Mouse (Mus musculus) liver, embryonic 15.5 days (tissue): ENCODE data around the gene Taar6. TPM values are rescaled to one million over a fixed set of nuclear protein-coding genes. Genes with fewer than 3 reads are reported as not detected.

Source experiments
- ATAC-seq: fragments of 200-750 bp; cut with Nextera tagmentation; 2 replicates; pipeline ENCODE4 v1.8.0; 2017; ENCODE audit warnings: moderate number of reproducible peaks, mild to moderate bottlenecking, moderate library complexity; ENCODE audit not compliant: insufficient read depth
- H3K27ac ChIP-seq: fragments of 300-500 bp; sonication (generic); replicated peaks from 2 replicates; pipeline ENCODE4 v1.5.1; 2015; ENCODE audit warnings: mild to moderate bottlenecking, inconsistent platforms
- H3K27me3 ChIP-seq: fragments of 300-500 bp; sonication (generic); 2 replicates; pipeline ENCODE4 v1.6.1; 2015; ENCODE audit warnings: mild to moderate bottlenecking, inconsistent platforms
- H3K36me3 ChIP-seq: fragments of 300-500 bp; sonication (generic); replicated peaks from 2 replicates; pipeline ENCODE4 v1.6.1; 2015; ENCODE audit warnings: moderate library complexity, mild to moderate bottlenecking, inconsistent platforms
- H3K4me1 ChIP-seq: fragments of 300-500 bp; sonication (generic); replicated peaks from 2 replicates; pipeline ENCODE4 v1.6.1; 2015; ENCODE audit warnings: inconsistent platforms
- H3K4me2 ChIP-seq: fragments of 300-500 bp; sonication (generic); 2 replicates; pipeline ENCODE4 v1.6.1; 2015; ENCODE audit warnings: moderate library complexity, mild to moderate bottlenecking, inconsistent platforms
- H3K4me3 ChIP-seq: fragments of 300-500 bp; sonication (generic); replicated peaks from 2 replicates; pipeline ENCODE4 v1.5.1; 2015; ENCODE audit warnings: mild to moderate bottlenecking, inconsistent platforms
- H3K9ac ChIP-seq: fragments of 300-500 bp; sonication (generic); 2 replicates; pipeline ENCODE4 v1.6.1; 2015; ENCODE audit warnings: moderate library complexity, mild to moderate bottlenecking, inconsistent platforms
- H3K9me3 ChIP-seq: fragments of 300-500 bp; sonication (generic); replicated peaks from 2 replicates; pipeline ENCODE4 v1.6.1; 2016; ENCODE audit warnings: inconsistent platforms
- WGBS: fragments of 180-500 bp; shearing (Covaris S2); methylation state at CpG from one replicate; pipeline ENCODE4 v1.1.7; 2015; ENCODE audit warnings: mixed read lengths; ENCODE audit not compliant: insufficient replicate concordance; 5-methylcytosine and 5-hydroxymethylcytosine counted together
- polyA plus RNA-seq: library from polyadenylated mRNA; unstranded; fragments of >200 nt; fragmentation: Nextera tagmentation; extraction: Ambion mirVana; gene quantifications from 2 replicates; pipeline ENCODE4 v1.2.1, GENCODE M21; 2015

Taar6 gene
- not detected in 2 replicates for polyA plus RNA-seq

DNA sequence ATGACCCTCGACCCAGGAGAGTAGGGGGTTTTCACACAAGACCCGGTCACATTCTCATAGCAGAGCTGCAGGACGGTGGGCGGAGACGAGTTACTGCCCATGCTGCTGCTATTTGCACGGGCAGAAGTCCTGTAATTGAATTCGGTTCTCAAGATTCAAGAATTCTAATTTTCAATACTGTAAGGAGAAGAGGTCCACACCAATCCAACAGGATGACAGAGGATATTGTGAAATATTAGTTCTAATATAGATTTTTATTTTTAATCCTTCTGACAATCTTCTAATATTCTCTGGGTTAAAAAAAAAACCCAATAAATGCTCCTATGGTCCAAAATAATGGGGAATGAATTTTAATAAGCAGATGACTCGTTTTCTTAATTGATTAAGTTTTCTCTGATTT is at the start of gene Taar6:
Gene Taar6, minus strand, starts transcription at position 101 of the 400 bp plus-strand sequence.
- H3K4me2 ChIP-seq = no peak within 1 kb of the TSS
- no peaks in the 10 kb centered on the region for H3K27me3 ChIP-seq
- 59% methylated on average over 8 of the region's 8 CpGs for WGBS
- no peaks in the 10 kb centered on the region for H3K9me3 ChIP-seq
- H3K4me3 ChIP-seq = no peak within 1 kb of the TSS
- ATAC-seq = no peak
- no peak within 1 kb of the TSS for H3K9ac ChIP-seq
- no peaks in the 10 kb centered on the region for H3K36me3 ChIP-seq
- H3K4me1 ChIP-seq = no peaks in the 10 kb centered on the region
- no peak within 1 kb of the TSS for H3K27ac ChIP-seq

DNA sequence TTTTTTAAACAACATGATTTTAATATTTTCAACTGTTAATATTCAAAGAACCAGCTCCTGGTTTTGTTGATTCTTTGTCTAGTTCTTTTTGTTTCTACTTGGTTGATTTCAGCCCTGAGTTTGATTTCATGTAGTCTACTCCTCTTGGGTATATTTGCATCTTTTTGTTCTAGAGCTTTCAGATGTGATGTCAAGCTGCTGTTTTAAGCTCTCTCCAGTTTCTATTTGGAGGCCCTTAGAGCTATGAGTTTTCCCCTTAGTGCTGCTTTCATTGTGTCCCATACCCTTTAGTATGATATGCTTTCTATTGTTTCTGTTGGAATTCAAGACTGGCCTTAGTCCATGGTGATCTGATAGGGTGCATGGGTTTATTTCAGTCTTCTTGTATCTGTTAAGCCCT is 45.9 kb upstream of the Taar6 start:
- Histone ChIP-seq H3K9ac (no peak overlapping the region), H3K4me3 (no peak overlapping the region), H3K36me3 (no peaks in the 10 kb centered on the region), H3K27me3 (no peaks in the 10 kb centered on the region), H3K9me3 (no peaks in the 10 kb centered on the region), H3K4me2 (no peak overlapping the region), H3K4me1 (no peaks in the 10 kb centered on the region), H3K27ac (no peak overlapping the region)
- ATAC-seq = no peak

DNA sequence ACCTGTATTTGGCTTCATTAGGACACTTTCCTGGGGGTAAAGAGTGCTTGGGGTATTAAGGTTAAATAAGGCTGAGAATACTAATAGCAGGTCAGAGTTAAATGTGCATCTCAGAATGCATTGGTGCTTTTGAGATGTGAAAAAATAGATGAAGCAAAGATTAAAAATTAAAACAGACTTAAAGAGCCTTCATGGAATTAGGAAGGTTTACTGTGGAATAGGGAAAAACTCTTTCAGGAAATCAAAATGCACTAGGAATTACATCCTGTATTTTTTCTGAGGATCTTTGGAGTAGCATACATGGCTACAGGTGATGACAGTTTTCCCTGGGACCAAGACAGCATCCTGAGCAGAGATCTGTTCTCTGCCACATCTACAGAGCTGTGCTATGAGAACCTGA is 41.5 kb upstream of the Taar6 start, which contains the start of gene Taar7d:
Gene Taar7d, plus strand, starts transcription at position 301 of the 400 bp plus-strand sequence.
- no peak within 1 kb of the TSS for H3K27ac ChIP-seq
- no peaks in the 10 kb centered on the region for H3K27me3 ChIP-seq
- H3K9me3 ChIP-seq = no peaks in the 10 kb centered on the region
- H3K4me1 ChIP-seq = no peaks in the 10 kb centered on the region
- no peak within 1 kb of the TSS for H3K4me3 ChIP-seq
- H3K9ac ChIP-seq = no peak within 1 kb of the TSS
- ATAC-seq = no peak
- H3K36me3 ChIP-seq = no peaks in the 10 kb centered on the region
- no peak within 1 kb of the TSS for H3K4me2 ChIP-seq

DNA sequence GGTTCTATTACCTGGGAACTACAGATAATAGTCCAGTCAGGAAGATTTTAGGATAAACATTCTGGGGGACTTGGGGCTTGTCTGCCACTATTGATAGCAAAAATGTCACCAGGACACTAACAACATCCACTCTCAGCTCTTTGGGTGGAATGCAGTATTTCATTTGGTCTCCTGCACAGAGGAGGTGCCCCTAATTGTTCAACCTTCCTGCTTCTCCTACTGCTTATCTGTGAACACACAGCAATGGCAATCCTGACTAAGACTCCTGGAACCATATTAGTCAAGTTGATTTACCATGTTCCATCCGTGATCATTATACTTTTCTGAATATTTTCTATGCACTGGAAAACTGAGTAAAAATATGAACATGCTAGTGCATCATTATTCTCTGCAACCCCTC is 22.7 kb upstream of the Taar6 start:
- 36% methylated on average over 1 of the region's 1 CpGs for WGBS
- Histone ChIP-seq H3K36me3 (no peaks in the 10 kb centered on the region), H3K4me3 (no peak overlapping the region), H3K27ac (no peak overlapping the region), H3K4me2 (no peak overlapping the region), H3K27me3 (no peaks in the 10 kb centered on the region), H3K9ac (no peak overlapping the region), H3K9me3 (no peaks in the 10 kb centered on the region), H3K4me1 (peaks cover 20% of the 10 kb centered on the region)
- 0 out of 2 replicates have a peak, but pooled peaks have one; percentile 31 for ATAC-seq

DNA sequence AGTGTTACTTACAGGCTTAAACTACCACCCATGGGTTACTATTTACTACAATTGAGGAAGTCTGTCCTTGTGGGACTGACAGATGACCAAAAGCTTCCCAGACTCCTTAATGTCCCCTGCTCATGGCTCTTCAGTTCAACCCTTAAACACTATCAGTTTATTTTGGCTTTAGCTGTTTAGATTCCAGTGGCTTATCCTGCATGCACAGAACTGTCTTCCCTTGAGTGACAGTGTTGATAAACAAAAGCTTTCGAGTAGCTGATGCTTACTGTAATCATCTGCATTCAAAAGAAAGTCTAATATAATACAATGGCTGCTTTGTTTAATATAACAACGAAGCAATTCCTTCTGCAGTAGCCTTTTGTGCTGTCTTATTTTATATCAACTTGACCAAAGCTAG is 21.6 kb upstream of the Taar6 start:
- Histone ChIP-seq H3K4me1 (peaks cover 20% of the 10 kb centered on the region), H3K27me3 (no peaks in the 10 kb centered on the region), H3K4me2 (no peak overlapping the region), H3K9ac (no peak overlapping the region), H3K4me3 (no peak overlapping the region), H3K36me3 (no peaks in the 10 kb centered on the region), H3K27ac (no peak overlapping the region), H3K9me3 (no peaks in the 10 kb centered on the region)
- peak; percentile 75 for ATAC-seq
- WGBS = 17% methylated on average over 2 of the region's 2 CpGs

DNA sequence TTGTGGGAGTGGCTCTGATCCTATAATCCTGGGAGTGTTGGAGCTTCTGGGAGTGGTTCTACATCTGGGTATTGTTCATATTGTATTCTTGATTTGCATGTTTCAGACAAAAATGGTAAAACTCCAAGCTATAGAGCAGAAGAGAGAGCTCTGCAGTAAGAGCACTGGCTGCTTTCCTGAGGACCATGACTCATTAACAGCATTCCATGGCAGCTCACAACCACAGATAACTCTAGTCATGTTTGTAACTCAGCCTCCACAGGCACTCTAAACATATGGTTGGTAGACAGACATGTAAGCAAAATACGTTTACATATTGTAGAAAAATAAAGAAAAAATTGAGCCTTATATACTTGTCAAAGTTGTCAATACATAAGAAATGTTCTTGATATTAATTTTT is 21.0 kb upstream of the Taar6 start:
- WGBS = 31% methylated on average over 1 of the region's 1 CpGs

DNA sequence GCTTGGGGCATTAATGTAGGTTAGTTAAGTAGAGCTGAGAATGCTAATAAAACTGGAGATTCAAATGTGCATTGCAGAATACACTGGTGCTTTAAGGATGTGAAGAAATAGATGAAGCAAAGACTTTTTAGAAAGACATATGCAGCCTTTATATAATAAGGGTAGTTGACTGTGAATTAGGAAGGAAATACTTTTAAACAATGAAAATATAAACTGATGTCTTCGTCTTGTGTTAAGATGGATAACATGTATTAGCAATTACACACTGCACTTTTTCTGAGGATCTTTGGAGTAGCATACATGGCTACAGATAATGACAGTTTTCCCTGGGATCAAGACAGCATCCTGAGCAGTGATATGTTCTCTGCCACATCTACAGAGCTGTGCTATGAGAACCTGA is 14.2 kb upstream of the Taar6 start, which contains the start of gene Taar7b:
Gene Taar7b, plus strand, starts transcription at position 301 of the 400 bp plus-strand sequence.
- no peak for ATAC-seq
- Histone ChIP-seq H3K9me3 (no peaks in the 10 kb centered on the region), H3K4me3 (no peak within 1 kb of the TSS), H3K36me3 (no peaks in the 10 kb centered on the region), H3K27me3 (no peaks in the 10 kb centered on the region), H3K4me2 (no peak within 1 kb of the TSS), H3K27ac (no peak within 1 kb of the TSS), H3K9ac (no peak within 1 kb of the TSS), H3K4me1 (no peaks in the 10 kb centered on the region)
- 67% methylated on average over 1 of the region's 1 CpGs for WGBS

More for the DNA sequence above, 21.0 kb upstream of the Taar6 start:
- Histone ChIP-seq H3K9ac (no peak overlapping the region), H3K9me3 (no peaks in the 10 kb centered on the region), H3K4me1 (peaks cover 20% of the 10 kb centered on the region), H3K27me3 (no peaks in the 10 kb centered on the region), H3K36me3 (no peaks in the 10 kb centered on the region), H3K4me3 (no peak overlapping the region), H3K4me2 (no peak overlapping the region), H3K27ac (no peak overlapping the region)
- no peak for ATAC-seq

DNA sequence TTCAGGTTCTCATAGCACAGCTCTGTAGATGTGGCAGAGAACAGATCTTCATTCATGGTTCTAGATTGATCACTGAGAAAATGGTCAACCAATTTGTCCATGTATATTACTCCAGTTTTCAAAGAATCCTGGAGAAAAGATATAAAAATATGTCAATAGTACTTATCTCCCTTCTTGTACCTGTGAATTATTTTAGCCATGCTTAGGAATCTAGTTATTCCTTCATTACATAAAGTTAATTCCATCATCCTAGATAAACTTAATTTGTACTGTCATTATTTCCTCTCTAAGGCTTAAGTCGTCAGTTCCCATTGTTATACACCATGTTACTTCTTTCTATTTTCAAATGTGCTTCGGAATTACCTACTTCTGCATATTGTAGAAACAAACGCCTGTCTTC is 7.9 kb upstream of the Taar6 start, which contains the start of gene Taar7a:
Gene Taar7a, minus strand, starts transcription at position 101 of the 400 bp plus-strand sequence.
- Histone ChIP-seq H3K9me3 (no peaks in the 10 kb centered on the region), H3K36me3 (no peaks in the 10 kb centered on the region), H3K27me3 (no peaks in the 10 kb centered on the region), H3K27ac (no peak within 1 kb of the TSS), H3K4me2 (no peak within 1 kb of the TSS), H3K4me1 (no peaks in the 10 kb centered on the region), H3K9ac (no peak within 1 kb of the TSS), H3K4me3 (no peak within 1 kb of the TSS)
- WGBS = 65% methylated on average over 3 of the region's 3 CpGs
- no peak for ATAC-seq

DNA sequence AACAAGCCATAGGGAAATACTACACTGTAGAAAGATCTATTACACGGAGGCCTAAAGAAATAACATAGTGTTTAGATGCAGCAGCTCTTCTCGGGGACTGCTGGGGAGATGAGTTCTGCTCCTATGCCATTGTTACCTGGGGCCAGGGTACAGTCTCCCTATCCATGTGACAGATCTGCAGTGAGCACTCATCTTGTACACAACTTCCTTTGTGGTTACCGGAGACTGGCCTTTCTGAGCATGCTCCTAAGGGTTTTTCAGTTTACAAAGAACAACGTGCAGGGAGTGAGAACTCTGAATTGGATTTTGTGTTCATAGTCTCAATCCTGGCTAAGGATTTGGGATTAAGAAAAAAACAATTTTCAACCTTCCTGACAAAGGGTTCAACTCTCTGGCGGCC is 973 bp upstream of the Taar6 start:
- Histone ChIP-seq H3K27ac (no peak overlapping the region), H3K9ac (no peak overlapping the region), H3K4me3 (no peak overlapping the region), H3K4me2 (no peak overlapping the region), H3K9me3 (no peaks in the 10 kb centered on the region), H3K4me1 (no peaks in the 10 kb centered on the region), H3K36me3 (no peaks in the 10 kb centered on the region), H3K27me3 (no peaks in the 10 kb centered on the region)
- no peak for ATAC-seq
- WGBS = 36% methylated on average over 5 of the region's 5 CpGs

DNA sequence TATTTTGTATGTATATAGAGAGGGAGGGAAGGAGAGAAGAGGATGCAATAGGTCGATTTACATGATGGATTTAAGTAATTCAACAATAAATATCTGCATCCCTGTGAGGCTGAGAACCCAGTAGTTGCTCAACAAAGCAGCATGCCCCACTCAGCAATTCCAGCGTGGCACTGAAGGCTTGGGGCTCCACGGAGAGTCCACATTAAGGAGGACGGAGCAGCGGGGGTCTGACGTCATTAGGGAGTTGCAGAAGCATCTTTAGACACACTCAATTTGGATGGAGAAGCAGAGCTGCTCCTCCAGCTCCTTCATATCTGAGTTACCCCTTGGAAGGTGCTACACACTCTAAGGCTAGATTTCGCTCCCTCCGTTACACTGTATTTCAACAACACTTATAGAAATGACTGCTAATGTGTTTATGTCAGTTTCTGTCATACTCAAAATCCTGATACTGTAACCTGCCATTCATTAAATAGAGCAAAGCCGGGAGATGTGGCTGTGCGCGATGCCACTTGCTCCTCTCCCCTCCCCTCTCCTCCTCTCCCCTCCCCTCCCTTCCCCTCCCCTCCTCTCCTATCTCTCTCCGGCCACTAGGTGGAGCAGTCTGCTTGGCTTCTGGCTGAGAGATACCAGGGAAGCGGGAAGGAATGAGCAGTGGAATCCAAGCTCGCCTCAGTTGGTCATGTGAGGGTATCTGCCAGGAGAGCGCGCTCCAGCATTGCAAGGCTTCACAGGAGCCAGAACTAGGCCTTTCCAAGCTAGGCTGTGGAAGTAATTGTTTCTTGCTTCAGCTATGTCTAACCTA is 6.3 kb downstream of the Taar6 start:
- Histone ChIP-seq H3K9ac (no peak overlapping the region), H3K9me3 (no peaks in the 10 kb centered on the region), H3K4me3 (no peak overlapping the region), H3K27ac (no peak overlapping the region), H3K27me3 (no peaks in the 10 kb centered on the region), H3K4me1 (no peaks in the 10 kb centered on the region), H3K36me3 (no peaks in the 10 kb centered on the region), H3K4me2 (no peak overlapping the region)
- peak; percentile 7; the same call in 1 of the 2 replicates for ATAC-seq
- 33% methylated on average over 16 of the region's 16 CpGs for WGBS

DNA sequence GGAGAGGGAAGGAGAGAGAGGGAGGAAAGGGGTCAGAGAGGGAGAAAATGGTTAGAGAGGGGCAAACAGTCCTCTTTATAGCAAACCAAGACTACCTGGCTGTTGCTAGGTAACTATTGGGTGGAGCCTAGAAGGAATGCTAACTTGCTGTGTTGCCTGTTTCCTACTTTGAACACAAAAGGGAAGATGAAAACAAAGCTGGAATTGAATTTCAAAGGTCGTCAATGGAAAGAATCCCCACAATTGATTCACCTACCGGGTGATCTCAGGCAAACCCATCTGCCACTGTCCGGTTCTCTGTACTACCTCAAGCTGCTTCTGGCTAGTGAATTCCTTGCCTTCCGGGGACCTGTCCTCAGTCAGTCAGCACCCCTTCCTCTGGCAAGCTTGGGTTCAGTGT is 7.5 kb downstream of the Taar6 start:
- Histone ChIP-seq H3K4me2 (no peak overlapping the region), H3K9me3 (no peaks in the 10 kb centered on the region), H3K36me3 (no peaks in the 10 kb centered on the region), H3K4me1 (no peaks in the 10 kb centered on the region), H3K4me3 (no peak overlapping the region), H3K9ac (no peak overlapping the region), H3K27me3 (no peaks in the 10 kb centered on the region), H3K27ac (no peak overlapping the region)
- no peak for ATAC-seq
- WGBS = 43% methylated on average over 4 of the region's 4 CpGs

DNA sequence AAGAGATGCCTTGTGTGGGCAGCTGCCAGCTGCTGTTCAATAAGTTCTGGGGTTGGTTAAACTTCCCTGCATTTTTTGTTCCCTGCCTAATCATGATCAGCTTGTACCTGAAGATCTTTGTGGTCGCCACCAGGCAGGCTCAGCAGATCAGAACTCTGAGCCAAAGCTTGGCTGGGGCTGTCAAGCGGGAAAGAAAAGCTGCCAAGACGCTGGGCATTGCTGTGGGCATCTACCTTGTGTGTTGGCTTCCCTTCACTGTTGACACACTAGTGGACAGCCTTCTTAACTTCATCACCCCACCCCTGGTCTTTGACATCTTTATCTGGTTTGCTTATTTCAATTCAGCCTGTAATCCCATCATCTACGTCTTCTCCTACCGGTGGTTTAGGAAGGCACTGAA is 14.2 kb downstream of the Taar6 start:
- Histone ChIP-seq H3K27me3 (no peaks in the 10 kb centered on the region), H3K4me2 (no peak overlapping the region), H3K27ac (no peak overlapping the region), H3K4me1 (no peaks in the 10 kb centered on the region), H3K9me3 (no peaks in the 10 kb centered on the region), H3K9ac (no peak overlapping the region), H3K4me3 (no peak overlapping the region), H3K36me3 (no peaks in the 10 kb centered on the region)
- no peak for ATAC-seq
- 67% methylated on average over 5 of the region's 5 CpGs for WGBS
